Mouse (Mus musculus) adrenal gland (tissue): Measurements from ENCODE around the gene Mctp2.

ENCODE experiments used
- intact Hi-C: fragments of 180-260 bp; cut with DNase I; formaldehyde crosslinking; loops from one replicate; pipeline ENCODE4 v1.15.1; 2025
- long read RNA-seq, 2 experiments: library from polyadenylated mRNA; unstranded; transcript quantifications; one replicate each; pipeline ENCODE4 v2.0.0; 2020; ENCODE audit warnings: borderline replicate concordance in 1 of 2; ENCODE audit not compliant: insufficient replicate concordance in 1 of 2

Gene Mctp2
- long read RNA-seq, experiment 1 = 0 reads
- long read RNA-seq, experiment 2, partial matches to known transcripts = 1 of 2 reads
- long read RNA-seq, experiment 2, other reads (novel, unspliced or antisense) = 1 of 2 reads

- intact Hi-C loops = no loop called here
Measured at GRCm38 (mm10) chr7:72306382-72306841, at the start of gene Mctp2. TSS of gene Mctp2 (minus strand) at chr7:72306608.

GRCm38 (mm10) chr7:72345901-72346300, 39.5 kb upstream of the Mctp2 start:
- intact Hi-C loops = no loop called here

- intact Hi-C loops = no loop called here
Measured at GRCm38 (mm10) chr7:72343751-72344150, 37.3 kb upstream of the Mctp2 start.

- intact Hi-C loops = no loop called here
Measured at GRCm38 (mm10) chr7:72342822-72343221, 36.4 kb upstream of the Mctp2 start.

- intact Hi-C loops = no loop called here
Measured at GRCm38 (mm10) chr7:72325961-72326360, 19.6 kb upstream of the Mctp2 start.

GRCm38 (mm10) chr7:72320906-72321305, 14.5 kb upstream of the Mctp2 start:
- intact Hi-C loops = no loop called here

GRCm38 (mm10) chr7:72320441-72320840, 14.0 kb upstream of the Mctp2 start:
- intact Hi-C loops = no loop called here

- intact Hi-C loops = no loop called here
Measured at GRCm38 (mm10) chr7:72314395-72315060, 8.1 kb upstream of the Mctp2 start.

- intact Hi-C loops = no loop called here
Measured at GRCm38 (mm10) chr7:72313908-72314307, 7.5 kb upstream of the Mctp2 start.

GRCm38 (mm10) chr7:72311582-72311981, 5.2 kb upstream of the Mctp2 start:
- intact Hi-C loops = no loop called here

GRCm38 (mm10) chr7:72308078-72308477, 1.7 kb upstream of the Mctp2 start:
- intact Hi-C loops = no loop called here

GRCm38 (mm10) chr7:72306847-72307246, 439 bp upstream of the Mctp2 start:
- intact Hi-C loops = no loop called here

GRCm38 (mm10) chr7:72305971-72306370, 437 bp downstream of the Mctp2 start:
- intact Hi-C loops = no loop called here

GRCm38 (mm10) chr7:72301667-72302066, 4.7 kb downstream of the Mctp2 start:
- intact Hi-C loops = no loop called here

- intact Hi-C loops = no loop called here
Measured at GRCm38 (mm10) chr7:72299726-72300125, 6.7 kb downstream of the Mctp2 start.

- intact Hi-C loops = no loop called here
Measured at GRCm38 (mm10) chr7:72297013-72297412, 9.4 kb downstream of the Mctp2 start.

GRCm38 (mm10) chr7:72296171-72296570, 10.2 kb downstream of the Mctp2 start:
- intact Hi-C loops = no loop called here

GRCm38 (mm10) chr7:72294886-72295285, 11.5 kb downstream of the Mctp2 start:
- intact Hi-C loops = no loop called here

- intact Hi-C loops = no loop called here
Measured at GRCm38 (mm10) chr7:72293784-72294538, 12.4 kb downstream of the Mctp2 start.

- intact Hi-C loops = no loop called here
Measured at GRCm38 (mm10) chr7:72292232-72292913, 14.0 kb downstream of the Mctp2 start.

- intact Hi-C loops = no loop called here
Measured at GRCm38 (mm10) chr7:72280721-72281120, 25.7 kb downstream of the Mctp2 start.

GRCm38 (mm10) chr7:72278412-72278811, 28.0 kb downstream of the Mctp2 start:
- intact Hi-C loops = no loop called here
